1 mouse cellular context compared by ENCODE assay signal in the genomic region with DNA sequence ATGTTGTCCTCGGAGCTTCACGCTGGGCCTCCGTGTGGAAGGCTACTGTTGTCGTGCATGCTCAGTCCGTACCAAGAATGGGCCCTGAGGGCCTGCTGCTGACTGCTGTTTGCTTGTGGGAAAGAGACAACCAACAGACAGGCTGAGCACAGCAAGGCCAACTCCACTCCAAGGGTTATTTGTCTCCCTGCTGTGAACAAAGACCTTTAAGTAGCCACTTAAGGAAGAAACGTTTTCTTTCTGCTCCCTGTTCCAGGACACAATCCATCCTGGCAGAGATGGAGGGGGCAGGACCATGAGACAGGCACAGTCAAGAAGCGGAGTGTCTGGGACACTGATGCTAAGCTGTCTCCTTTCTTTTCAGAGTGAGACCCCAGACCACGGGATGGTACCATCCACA.
TF ChIP-seq lines count a peak whose summit lies in the region.

No protein-coding gene starts in this region.

TF ChIP-seq in ES-E14, 5 proteins besides CTCF, POLR2A, EP300 and RAD21 (continued from another document):
- TF ChIP-seq ZC3H11A (IDR thresholded peaks at IDR 0.05; ENCODE audit: borderline replicate concordance, low read depth, low read length) (no peak), ZNF384 (IDR thresholded peaks at IDR 0.05; ENCODE audit: low read depth, low read length) (no peak), CHD2 (IDR thresholded peaks at IDR 0.05; ENCODE audit: low read depth, low read length) (no peak)
